Mouse (Mus musculus) lung, adult 2 months (tissue): Measurements from ENCODE around the gene Gm37240.

Experiments used
- CTCF ChIP-seq: fragments of 200-500 bp; IDR thresholded peaks from 2 replicates; pipeline ENCODE4 v1.5.1; 2011; ENCODE audit warnings: mild to moderate bottlenecking, low read length, control low read depth; ENCODE audit not compliant: insufficient read depth
- POLR2A ChIP-seq: fragments of 200-500 bp; IDR thresholded peaks from 2 replicates; pipeline ENCODE4 v1.6.1; 2011; ENCODE audit warnings: low read depth, mild to moderate bottlenecking, control low read depth, low read length, borderline replicate concordance; ENCODE audit errors: extremely low read depth

- TF ChIP-seq CTCF (no peak), POLR2A (no peak)
Measured at GRCm38 (mm10) chr3:84502101-84502500, 1385.2 kb downstream of the Gm37240 start.
